Mouse (Mus musculus) kidney, embryonic 16.5 days (tissue): Measurements from ENCODE around the gene Tmem175. TPM values are rescaled to one million over a fixed set of nuclear protein-coding genes. Genes with fewer than 3 reads are reported as not detected.
"Not testable (repeated sequence)": the region's sequence is repeated elsewhere in the genome, so short reads cannot be mapped to it uniquely, and the experiment has no call there.

Experiments used
- ATAC-seq: fragments of 200-750 bp; cut with Nextera tagmentation; 2 replicates; pipeline ENCODE4 v1.8.0; 2017; ENCODE audit warnings: moderate TSS enrichment; ENCODE audit not compliant: low FRiP score, low TSS enrichment
- H3K27ac ChIP-seq: fragments of 300-500 bp; sonication (generic); 2 replicates; pipeline ENCODE4 v1.5.1; 2014; ENCODE audit warnings: low read length
- H3K27me3 ChIP-seq: fragments of 300-500 bp; sonication (generic); 2 replicates; pipeline ENCODE4 v1.6.1; 2014; ENCODE audit warnings: low read length, control low read depth, mixed read lengths; ENCODE audit not compliant: insufficient read depth
- H3K36me3 ChIP-seq: fragments of 300-500 bp; sonication (generic); 2 replicates; pipeline ENCODE4 v1.6.1; 2014; ENCODE audit warnings: low read length, control low read depth, mixed read lengths; ENCODE audit not compliant: insufficient read depth
- H3K4me1 ChIP-seq: fragments of 300-500 bp; sonication (generic); 2 replicates; pipeline ENCODE4 v1.6.1; 2014; ENCODE audit warnings: low read length, control low read depth, mixed read lengths; ENCODE audit not compliant: insufficient read depth
- H3K4me2 ChIP-seq: fragments of 300-500 bp; sonication (generic); replicated peaks from 2 replicates; pipeline ENCODE4 v1.6.1; 2014; ENCODE audit warnings: low read depth, low read length
- H3K4me3 ChIP-seq: fragments of 300-500 bp; sonication (generic); 2 replicates; pipeline ENCODE4 v1.5.1; 2014; ENCODE audit warnings: mild to moderate bottlenecking, low read length
- H3K9ac ChIP-seq: fragments of 300-500 bp; sonication (generic); replicated peaks from 2 replicates; pipeline ENCODE4 v1.6.1; 2014; ENCODE audit warnings: low read length
- H3K9me3 ChIP-seq: fragments of 300-500 bp; sonication (generic); 2 replicates; pipeline ENCODE4 v1.6.1; 2016; ENCODE audit warnings: low read length, control low read depth
- WGBS: fragments of 180-500 bp; shearing (Covaris S2); extraction: QIAGEN DNeasy Blood & Tissue Kit; methylation state at CpG from one replicate; pipeline ENCODE4 v1.1.7; 2014; 5-methylcytosine and 5-hydroxymethylcytosine counted together
- polyA plus RNA-seq: library from polyadenylated mRNA; unstranded; fragments of >200 nt; fragmentation: Nextera tagmentation; extraction: Ambion mirVana; gene quantifications from 2 replicates; pipeline ENCODE4 v1.2.1, GENCODE M21; 2015

Tmem175 gene
- polyA plus RNA-seq, 1 experiment from 2014 or later = 32.7 TPM

DNA sequence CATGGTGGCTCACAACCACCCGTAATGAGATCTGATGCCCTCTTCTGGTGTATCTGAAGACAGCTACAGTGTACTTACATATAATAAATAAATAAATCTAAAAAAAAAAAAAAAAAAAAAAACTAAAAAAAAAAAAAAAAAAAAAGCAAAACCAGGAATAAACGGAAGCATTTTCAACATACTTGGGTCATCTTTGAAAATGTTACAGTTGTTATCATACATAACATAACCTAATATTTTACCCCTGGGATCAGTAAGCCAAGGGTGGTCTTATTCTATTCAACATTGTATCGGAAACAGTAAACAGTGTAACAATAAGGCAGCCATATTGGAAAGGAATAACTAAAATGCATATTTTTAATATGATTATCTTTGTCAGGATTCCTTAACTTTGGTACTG is 4.5 kb downstream of the Tmem175 start:
- ATAC-seq, H3K27ac ChIP-seq, H3K36me3 ChIP-seq, H3K4me3 ChIP-seq, H3K27me3 ChIP-seq, H3K4me1 ChIP-seq, H3K9ac ChIP-seq, H3K9me3 ChIP-seq, H3K4me2 ChIP-seq: not testable (repeated sequence)
- WGBS = 97% methylated on average over 2 of the region's 3 CpGs

DNA sequence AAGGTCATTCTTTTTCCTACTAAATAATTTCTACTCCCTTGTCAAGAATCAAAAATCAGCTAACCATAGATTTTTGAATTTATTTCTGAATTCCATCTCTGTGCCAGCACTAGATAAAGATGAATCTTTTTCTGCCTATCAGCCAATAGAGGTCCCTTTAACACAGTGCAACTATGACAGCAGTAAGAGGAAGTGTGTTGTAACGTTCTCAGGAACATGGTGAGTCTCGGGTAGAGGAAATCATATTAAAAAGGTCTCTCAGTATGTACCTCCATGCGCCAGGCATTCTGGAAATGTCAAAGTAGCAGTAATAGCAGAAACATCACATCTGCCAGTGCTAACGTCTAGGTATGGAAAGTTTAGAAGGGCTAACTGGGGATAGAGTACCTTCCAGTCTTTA is 6.6 kb downstream of the Tmem175 start:
- 74% methylated on average over 4 of the region's 4 CpGs for WGBS
- Histone ChIP-seq H3K9ac (no peak overlapping the region), H3K36me3 (peaks cover 5% of the 10 kb centered on the region; the same call in 1 of the 2 replicates), H3K4me2 (no peak overlapping the region), H3K27me3 (no peaks in the 10 kb centered on the region), H3K27ac (no peak overlapping the region), H3K9me3 (no peaks in the 10 kb centered on the region), H3K4me1 (no peaks in the 10 kb centered on the region), H3K4me3 (no peak overlapping the region)
- no peak for ATAC-seq

DNA sequence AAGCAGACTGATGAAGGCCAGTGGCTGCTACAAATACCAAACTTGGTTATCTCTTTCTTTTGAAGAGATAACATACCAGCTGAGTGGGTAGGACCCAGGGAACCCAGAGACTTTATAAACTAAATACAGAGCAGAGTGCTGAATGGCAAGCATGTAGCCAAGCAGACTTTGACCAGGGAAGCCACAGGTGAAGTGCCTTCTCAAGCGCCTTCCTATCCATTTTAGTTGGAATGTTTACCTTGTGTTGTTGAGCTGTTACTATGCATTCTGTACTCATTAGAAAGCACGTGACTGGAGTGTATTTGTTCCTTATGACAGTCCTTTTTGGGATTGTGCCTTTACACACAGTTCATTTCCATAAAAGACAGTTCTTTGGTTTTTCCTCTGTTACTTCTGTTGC is 14.1 kb downstream of the Tmem175 start:
- ATAC-seq = no peak
- no peaks in the 10 kb centered on the region for H3K9me3 ChIP-seq
- 93% methylated on average over 2 of the region's 2 CpGs for WGBS
- no peaks in the 10 kb centered on the region for H3K4me1 ChIP-seq
- no peaks in the 10 kb centered on the region for H3K27me3 ChIP-seq
- no peak overlapping the region for H3K4me2 ChIP-seq
- no peak overlapping the region for H3K27ac ChIP-seq
- H3K4me3 ChIP-seq = no peak overlapping the region
- peaks cover 33% of the 10 kb centered on the region for H3K36me3 ChIP-seq
- no peak overlapping the region for H3K9ac ChIP-seq

DNA sequence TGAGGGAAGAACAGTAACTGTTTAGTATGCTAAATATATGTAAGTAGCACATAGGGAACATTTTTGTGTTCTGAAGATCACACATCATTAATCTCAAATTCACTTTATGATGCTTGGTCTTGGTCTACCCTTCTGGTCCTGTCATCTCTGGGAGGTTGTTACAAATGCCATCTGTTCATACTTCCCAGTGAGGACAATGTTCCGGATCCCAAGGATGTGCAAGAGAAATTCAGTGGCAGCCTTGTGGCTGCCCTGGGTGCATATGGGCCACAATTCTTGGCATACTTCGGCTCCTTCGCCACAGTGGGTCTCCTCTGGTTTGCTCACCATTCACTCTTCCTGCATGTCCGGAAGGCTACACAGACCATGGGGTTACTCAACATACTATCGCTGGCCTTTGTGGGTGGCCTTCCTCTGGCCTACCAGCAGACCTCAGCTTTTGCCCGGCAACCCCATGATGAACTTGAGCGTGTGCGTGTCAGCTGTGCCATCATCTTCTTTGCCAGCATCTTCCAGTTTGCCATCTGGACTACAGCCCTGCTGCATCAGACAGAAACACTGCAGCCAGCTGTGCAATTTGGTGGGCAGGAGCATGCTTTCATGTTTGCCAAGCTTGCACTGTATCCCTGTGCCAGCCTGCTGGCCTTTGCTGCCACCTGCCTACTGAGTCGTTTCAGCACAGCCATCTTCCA is 16.2 kb downstream of the Tmem175 start:
- Histone ChIP-seq H3K9me3 (no peaks in the 10 kb centered on the region), H3K4me2 (no peak overlapping the region), H3K27ac (no peak overlapping the region), H3K9ac (no peak overlapping the region), H3K36me3 (peaks cover 37% of the 10 kb centered on the region), H3K4me3 (no peak overlapping the region), H3K27me3 (no peaks in the 10 kb centered on the region), H3K4me1 (no peaks in the 10 kb centered on the region)
- WGBS = 94% methylated on average over 9 of the region's 9 CpGs
- no peak for ATAC-seq

DNA sequence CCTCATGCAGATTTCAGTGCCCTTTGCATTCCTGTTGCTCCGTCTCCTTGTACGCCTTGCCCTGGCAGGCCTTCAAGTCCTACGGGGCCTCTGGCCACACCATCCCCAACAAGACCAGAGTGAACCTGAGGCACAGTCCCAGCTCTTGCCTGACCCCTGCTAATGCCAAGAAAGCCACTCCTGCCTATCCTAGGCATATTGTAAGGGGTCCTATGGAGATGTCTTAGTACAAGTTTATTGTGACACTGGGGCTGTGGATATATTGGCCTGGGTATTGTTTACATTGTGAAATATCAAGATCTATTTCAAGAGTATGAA is 16.7 kb downstream of the Tmem175 start:
- no peak overlapping the region for H3K9ac ChIP-seq
- 83% methylated on average over 3 of the region's 3 CpGs for WGBS

DNA sequence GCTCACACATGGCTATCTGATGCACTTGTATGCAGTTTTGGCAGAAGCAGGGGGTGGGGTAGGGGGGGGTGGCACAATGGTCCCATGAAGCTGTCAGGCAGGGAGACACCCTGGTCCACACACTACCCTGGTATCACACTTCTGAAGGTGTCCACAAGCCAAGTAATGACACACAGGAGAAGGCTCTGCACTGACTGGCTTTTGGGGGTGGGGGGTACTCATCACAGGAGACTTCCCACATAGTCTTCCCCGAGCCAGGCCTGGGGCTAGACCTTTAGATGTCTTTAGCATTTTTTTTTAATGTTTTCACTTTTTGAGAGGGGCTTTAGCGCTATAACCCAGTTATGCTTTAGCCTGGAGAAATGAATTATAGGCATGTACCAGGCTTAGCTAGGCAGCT is 17.7 kb downstream of the Tmem175 start:
- no peak for ATAC-seq
- Histone ChIP-seq H3K4me2 (no peak overlapping the region), H3K27me3 (no peaks in the 10 kb centered on the region), H3K9me3 (no peaks in the 10 kb centered on the region), H3K4me1 (no peaks in the 10 kb centered on the region), H3K36me3 (peaks cover 37% of the 10 kb centered on the region), H3K27ac (no peak overlapping the region), H3K9ac (no peak overlapping the region), H3K4me3 (no peak overlapping the region)
- WGBS = 79% methylated on average over 2 of the region's 2 CpGs

More for the DNA sequence above, 16.7 kb downstream of the Tmem175 start:
- H3K4me1 ChIP-seq = no peaks in the 10 kb centered on the region
- no peak overlapping the region for H3K4me2 ChIP-seq
- H3K27ac ChIP-seq = no peak overlapping the region
- H3K9me3 ChIP-seq = no peaks in the 10 kb centered on the region
- peaks cover 37% of the 10 kb centered on the region for H3K36me3 ChIP-seq
- no peak for ATAC-seq
- H3K27me3 ChIP-seq = no peaks in the 10 kb centered on the region
- H3K4me3 ChIP-seq = no peak overlapping the region

DNA sequence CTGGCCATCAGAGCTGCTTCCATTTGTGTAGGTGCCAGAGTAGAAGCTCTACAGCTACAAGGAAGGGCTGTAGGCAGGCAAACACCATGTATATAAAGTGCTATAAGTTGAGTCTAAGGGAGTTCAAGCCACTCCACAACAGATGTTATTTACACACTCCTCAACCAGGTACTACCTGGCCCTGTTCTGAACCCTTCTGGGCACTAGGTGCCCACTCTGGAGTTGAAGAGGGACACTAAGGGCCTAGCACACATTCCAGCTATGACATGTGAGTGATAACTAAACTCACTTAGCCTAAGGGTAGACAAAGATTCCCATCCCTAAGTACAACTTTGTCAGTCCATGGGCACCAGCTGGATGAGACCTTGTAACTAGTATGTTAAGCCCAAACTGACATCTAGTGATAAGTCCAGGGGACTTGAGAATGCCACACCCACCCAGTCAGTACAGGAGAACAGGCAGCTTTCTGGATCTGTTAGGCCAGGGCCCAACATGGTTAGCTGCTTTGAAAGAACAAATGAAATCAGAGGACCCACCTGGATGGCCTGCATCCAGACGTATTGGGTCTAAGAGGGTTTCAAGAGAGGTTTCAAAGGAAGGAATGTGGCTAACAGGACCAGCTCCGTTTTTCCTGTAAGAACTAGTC is 18.4 kb downstream of the Tmem175 start:
- ATAC-seq = no peak
- no peaks in the 10 kb centered on the region for H3K4me1 ChIP-seq
- H3K9me3 ChIP-seq = no peaks in the 10 kb centered on the region
- 95% methylated on average over 2 of the region's 2 CpGs for WGBS
- H3K4me3 ChIP-seq = no peak overlapping the region
- H3K27ac ChIP-seq = no peak overlapping the region
- no peak overlapping the region for H3K9ac ChIP-seq
- no peaks in the 10 kb centered on the region for H3K27me3 ChIP-seq
- no peak overlapping the region for H3K4me2 ChIP-seq
- H3K36me3 ChIP-seq = peaks cover 42% of the 10 kb centered on the region

DNA sequence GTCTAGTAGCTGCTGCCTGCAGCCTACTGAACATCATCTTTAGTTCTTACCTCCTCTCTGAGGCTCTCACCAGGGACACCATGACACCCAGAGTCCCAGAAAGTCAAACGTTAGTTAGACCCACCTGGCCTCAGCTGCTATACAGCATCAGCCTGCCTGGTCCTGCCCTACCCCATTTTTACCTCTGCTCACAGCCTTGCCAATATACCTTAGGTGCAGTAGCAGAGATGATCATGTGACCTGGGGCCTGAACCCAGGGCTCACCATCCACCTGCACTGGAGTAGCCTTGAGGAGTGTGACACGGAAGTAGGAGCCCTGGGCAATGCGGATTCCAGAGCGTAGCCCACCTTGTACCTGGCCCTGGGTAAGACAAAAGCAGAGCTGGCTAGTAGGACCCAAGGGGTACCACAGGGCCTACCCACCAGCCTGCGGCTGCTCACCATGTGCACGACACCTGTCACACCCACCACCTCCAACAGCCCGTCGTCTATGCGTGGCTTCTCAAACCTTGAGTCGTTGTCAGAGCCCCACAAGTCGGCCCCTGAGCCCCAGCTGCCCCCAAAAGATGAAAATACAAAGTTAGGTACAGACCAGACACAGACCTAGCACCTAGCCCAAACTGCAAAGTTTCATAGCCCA is 19.5 kb downstream of the Tmem175 start:
- ATAC-seq = no peak
- 90% methylated on average over 11 of the region's 11 CpGs for WGBS

DNA sequence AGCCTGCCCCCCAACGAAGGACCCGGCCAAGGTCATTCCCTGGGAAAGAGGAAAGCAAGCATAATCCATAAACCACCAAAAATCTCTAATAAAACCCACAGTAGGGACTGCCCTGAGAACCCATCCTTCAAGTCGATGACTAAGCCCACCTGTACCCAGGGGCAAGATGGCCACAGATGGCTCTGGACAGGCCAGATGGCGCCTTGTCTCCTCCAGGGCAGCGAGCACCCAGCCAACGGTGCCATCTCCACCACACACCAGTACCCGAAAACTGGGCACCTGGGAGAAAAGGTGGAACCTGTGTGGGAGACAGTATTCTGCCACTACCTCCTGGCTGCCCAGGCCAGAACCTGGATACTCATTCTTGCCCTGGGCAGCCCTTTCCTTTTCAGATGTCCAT is 20.8 kb downstream of the Tmem175 start:
- Histone ChIP-seq H3K9me3 (no peaks in the 10 kb centered on the region), H3K27me3 (no peaks in the 10 kb centered on the region), H3K27ac (no peak overlapping the region), H3K36me3 (peaks cover 55% of the 10 kb centered on the region), H3K4me1 (no peaks in the 10 kb centered on the region), H3K4me2 (no peak overlapping the region), H3K9ac (no peak overlapping the region), H3K4me3 (no peak overlapping the region)
- WGBS = 87% methylated on average over 7 of the region's 7 CpGs
- no peak for ATAC-seq

More for the DNA sequence above, 19.5 kb downstream of the Tmem175 start:
- H3K9me3 ChIP-seq = no peaks in the 10 kb centered on the region
- H3K4me3 ChIP-seq = no peak overlapping the region
- no peak overlapping the region for H3K9ac ChIP-seq
- no peak overlapping the region for H3K27ac ChIP-seq
- no peak overlapping the region for H3K4me2 ChIP-seq
- H3K36me3 ChIP-seq = peaks cover 51% of the 10 kb centered on the region
- H3K4me1 ChIP-seq = no peaks in the 10 kb centered on the region
- H3K27me3 ChIP-seq = no peaks in the 10 kb centered on the region

DNA sequence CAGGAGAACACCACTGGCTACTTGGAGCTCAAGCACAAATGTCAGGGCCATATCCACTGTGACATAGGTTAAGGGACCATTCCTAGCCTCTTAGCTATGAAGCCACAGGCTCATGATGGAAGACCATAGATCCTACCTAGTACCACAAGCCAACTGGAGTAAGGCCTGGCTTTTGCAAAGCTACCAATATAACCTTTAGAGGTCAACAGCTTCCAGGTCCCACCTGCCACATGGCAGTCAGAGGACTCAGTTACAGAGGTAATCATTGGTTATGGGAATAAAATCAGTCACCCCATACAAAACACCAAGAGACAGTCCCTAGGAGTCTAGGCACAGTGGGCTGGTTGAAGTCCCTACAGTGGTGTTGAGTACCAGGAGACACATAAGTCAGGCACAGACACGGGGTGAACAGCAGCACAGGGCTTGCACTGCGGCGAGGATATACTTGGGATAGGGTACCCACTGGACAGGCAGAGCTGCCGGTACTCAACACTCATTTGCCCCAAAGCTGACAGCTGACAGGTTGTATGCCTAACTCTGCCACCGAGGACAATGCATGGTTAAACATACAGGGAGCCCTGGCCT is 21.7 kb downstream of the Tmem175 start:
- Histone ChIP-seq H3K9me3 (no peaks in the 10 kb centered on the region), H3K36me3 (peaks cover 50% of the 10 kb centered on the region), H3K9ac (no peak overlapping the region), H3K27ac (no peak overlapping the region), H3K4me2 (no peak overlapping the region), H3K4me3 (no peak overlapping the region), H3K27me3 (no peaks in the 10 kb centered on the region), H3K4me1 (no peaks in the 10 kb centered on the region)
- 86% methylated on average over 5 of the region's 5 CpGs for WGBS
- ATAC-seq = no peak
